11 mouse cellular contexts compared by ENCODE assay signal in genomic region chr1:66252333-66252724, GRCm38 (mm10).
DNase-seq lines count a peak whose midpoint lies in the region; ATAC-seq and TF ChIP-seq lines count a peak whose summit lies in the region.
"Had no signal": no experiment of that assay in that cellular context is flagged by ENCODE, and none has a peak within 500 bp of the region (broad histone marks: within the 10 kb centered on the region; RNA-seq: fewer than 3 reads in every experiment).

No protein-coding gene starts in this region.

- intact Hi-C loops in left cerebral cortex, postnatal 10 days (cut with DNase I) = no loop called here

- 75% methylated on average over 8 of the region's 8 CpGs for WGBS in liver, embryonic 11.5 days
- 75% methylated on average over 8 of the region's 8 CpGs for WGBS in hindbrain, postnatal 0 days
- 64% methylated on average over 8 of the region's 8 CpGs for whole genome bisulfite sequencing in liver, embryonic 14.5 days (ENCODE audit: insufficient replicate concordance)
- 41% methylated on average over 8 of the region's 8 CpGs for WGBS in stomach, embryonic 15.5 days

- no peak; the same call in 1 of the 2 replicates for ATAC-seq in liver, embryonic 11.5 days (replicated peaks; ENCODE audit: low FRiP score)
- no peak for ATAC-seq in hindbrain, postnatal 0 days
- no peak for ATAC-seq in liver, embryonic 14.5 days (ENCODE audit: insufficient read depth)
- ATAC-seq in stomach, embryonic 15.5 days (ENCODE audit: insufficient read depth, low FRiP score, low read depth) = peak; percentile 50; the same call in 1 of the 2 replicates

- H3K4me1 ChIP-seq in liver, embryonic 11.5 days (replicated peaks; ENCODE audit: control insufficient read depth, insufficient read depth, low read length) = no peaks in the 10 kb centered on the region
- no peaks in the 10 kb centered on the region for H3K4me1 ChIP-seq in hindbrain, postnatal 0 days (ENCODE audit: insufficient read depth, low read length)
- no peaks in the 10 kb centered on the region for H3K4me1 ChIP-seq in liver, embryonic 14.5 days (replicated peaks; ENCODE audit: control insufficient read depth in 2 of 2, insufficient read depth in 2 of 2, low read length in 1 of 2)
- H3K4me1 ChIP-seq in stomach, embryonic 15.5 days = no peaks in the 10 kb centered on the region
- H3K4me1 ChIP-seq: limb, embryonic 15.5 days had no signal

- H3K27ac ChIP-seq in liver, embryonic 11.5 days (ENCODE audit: low read depth, low read length) = peak overlapping the region; percentile 21; the same call in 1 of the 2 replicates
- peak overlapping the region; percentile 32 for H3K27ac ChIP-seq in hindbrain, postnatal 0 days
- no peak overlapping the region for H3K27ac ChIP-seq in liver, embryonic 14.5 days
- H3K27ac ChIP-seq in stomach, embryonic 15.5 days = peak overlapping the region; percentile 31; the same call in 1 of the 2 replicates
- H3K27ac ChIP-seq: layer of hippocampus, adult 2 months; limb, embryonic 15.5 days had no signal

- no peak overlapping the region for H3K4me3 ChIP-seq in liver, embryonic 11.5 days (ENCODE audit: low read depth, low read length)
- no peak overlapping the region for H3K4me3 ChIP-seq in hindbrain, postnatal 0 days (ENCODE audit: low read length)
- no peak overlapping the region for H3K4me3 ChIP-seq in liver, embryonic 14.5 days (ENCODE audit: insufficient read depth in 1 of 2, low read depth in 2 of 2, low read length in 2 of 2)
- no peak overlapping the region for H3K4me3 ChIP-seq in stomach, embryonic 15.5 days (replicated peaks)
- H3K4me3 ChIP-seq: layer of hippocampus, adult 2 months; limb, embryonic 15.5 days had no signal

- no peaks in the 10 kb centered on the region for H3K9me3 ChIP-seq in liver, embryonic 11.5 days (ENCODE audit: control insufficient read depth, low read length)
- no peaks in the 10 kb centered on the region for H3K9me3 ChIP-seq in hindbrain, postnatal 0 days (ENCODE audit: low read length)
- H3K9me3 ChIP-seq in liver, embryonic 14.5 days (ENCODE audit: control insufficient read depth, low read length) = no peaks in the 10 kb centered on the region
- no peaks in the 10 kb centered on the region for H3K9me3 ChIP-seq in stomach, embryonic 15.5 days
- H3K9me3 ChIP-seq: limb, embryonic 15.5 days had no signal

- H3K4me2 ChIP-seq in liver, embryonic 11.5 days = peak overlapping the region; percentile 10; the same call in 1 of the 2 replicates
- H3K4me2 ChIP-seq in hindbrain, postnatal 0 days (ENCODE audit: low read depth, low read length) = no peak overlapping the region
- H3K4me2 ChIP-seq in liver, embryonic 14.5 days (ENCODE audit: low read depth) = peak overlapping the region; percentile 8; the same call in 1 of the 2 replicates
- peak overlapping the region; percentile 36; the same call in 1 of the 2 replicates for H3K4me2 ChIP-seq in stomach, embryonic 15.5 days
- H3K4me2 ChIP-seq: limb, embryonic 15.5 days had no signal

- no peaks in the 10 kb centered on the region for H3K36me3 ChIP-seq in liver, embryonic 11.5 days (ENCODE audit: control insufficient read depth, insufficient read depth, low read length)
- H3K36me3 ChIP-seq in hindbrain, postnatal 0 days (ENCODE audit: insufficient read depth, low read length) = no peaks in the 10 kb centered on the region
- no peaks in the 10 kb centered on the region for H3K36me3 ChIP-seq in liver, embryonic 14.5 days (replicated peaks; ENCODE audit: control insufficient read depth, insufficient read depth, low read depth)
- no peaks in the 10 kb centered on the region for H3K36me3 ChIP-seq in stomach, embryonic 15.5 days
- H3K36me3 ChIP-seq: limb, embryonic 15.5 days had no signal

- DNase-seq in liver, embryonic 11.5 days (ENCODE audit: low spot score) = no peak
- DNase-seq in liver = no peak
- no peak for DNase-seq in hindbrain, postnatal 0 days (ENCODE audit: low spot score)
- peak in 1 of 3 experiments; percentile 1 for DNase-seq in liver, embryonic 14.5 days (ENCODE audit: low read depth in 3 of 3, low spot score in 3 of 3)
- no peak for DNase-seq in left cerebral cortex, adult 8-10 months (ENCODE audit: low spot score in 2 of 2)
- DNase-seq in left cerebral cortex, postnatal 10 days (ENCODE audit: extremely low spot score in 1 of 2, low spot score in 2 of 2) = no peak
- DNase-seq: adrenal gland, postnatal 14 days; right cerebral cortex, postnatal 14 days had no signal

- no peaks in the 10 kb centered on the region for H3K27me3 ChIP-seq in liver, embryonic 11.5 days (replicated peaks; ENCODE audit: control insufficient read depth, insufficient read depth, low read length)
- H3K27me3 ChIP-seq in hindbrain, postnatal 0 days (ENCODE audit: insufficient read depth, low read length) = no peaks in the 10 kb centered on the region
- H3K27me3 ChIP-seq in liver, embryonic 14.5 days (ENCODE audit: control insufficient read depth, insufficient read depth, low read length) = no peaks in the 10 kb centered on the region
- H3K27me3 ChIP-seq in stomach, embryonic 15.5 days (replicated peaks) = no peaks in the 10 kb centered on the region
- H3K27me3 ChIP-seq: limb, embryonic 15.5 days had no signal

- TF ChIP-seq EP300 in liver, embryonic 14.5 days (IDR thresholded peaks at IDR 0.05; ENCODE audit: low read depth) = no peak

- no peak overlapping the region for H3K9ac ChIP-seq in liver, embryonic 11.5 days (ENCODE audit: low read depth, low read length)
- no peak overlapping the region for H3K9ac ChIP-seq in hindbrain, postnatal 0 days (replicated peaks; ENCODE audit: low read length)
- no peak overlapping the region for H3K9ac ChIP-seq in liver, embryonic 14.5 days (replicated peaks)
- no peak overlapping the region for H3K9ac ChIP-seq in stomach, embryonic 15.5 days
- H3K9ac ChIP-seq: limb, embryonic 15.5 days had no signal

- no peak for TF ChIP-seq CTCF in hindbrain, postnatal 0 days (IDR thresholded peaks at IDR 0.05; ENCODE audit: low read depth)
- TF ChIP-seq CTCF in liver, embryonic 14.5 days (IDR thresholded peaks at IDR 0.05; ENCODE audit: low read depth) = no peak
